ENCODE assay signal across 8 mouse cellular contexts in genomic region chr11:115490441-115491355, GRCm38 (mm10). TPM values are rescaled to one million over a fixed set of nuclear protein-coding genes. Genes with fewer than 3 reads are reported as not detected.
DNase-seq lines count a peak whose midpoint lies in the region; ATAC-seq and TF ChIP-seq lines count a peak whose summit lies in the region.

No protein-coding gene starts in this region.

- H3K27ac ChIP-seq in spleen, adult 2 months (ENCODE audit: insufficient read depth, low read length), result peak overlapping the region; percentile 80
- H3K27ac ChIP-seq in intestine, embryonic 14.5 days (ENCODE audit: low read depth), result peak overlapping the region; percentile 86
- 0 out of 2 replicates have a peak overlapping the region, but pooled peaks have one; percentile 79 for H3K27ac ChIP-seq in neural tube, embryonic 14.5 days (ENCODE audit: low read depth, low read length)

- peak; percentile 60 for DNase-seq in cerebellum, adult 9-11 months
- DNase-seq in cerebellum, adult 8-10 months, result no peak
- DNase-seq in spleen, adult 2 months (ENCODE audit: low read depth in 1 of 2, low spot score in 2 of 2), result no peak
- DNase-seq in spleen, postnatal 14 days (ENCODE audit: low spot score in 2 of 2), result no peak
- no peak for DNase-seq in intestine, embryonic 14.5 days (ENCODE audit: low spot score)
- DNase-seq in B cell, adult 2 months, result no peak
- no peak for DNase-seq in thymus, postnatal 4 days

- TF ChIP-seq CTCF in spleen, adult 2 months (IDR thresholded peaks at IDR 0.05; ENCODE audit: extremely low read depth, insufficient read depth, insufficient read length, insufficient replicate concordance), result no peak

- no peak for TF ChIP-seq POLR2A in spleen, adult 2 months (IDR thresholded peaks at IDR 0.05; ENCODE audit: low read depth, low read length)

- H3K4me3 ChIP-seq in spleen, adult 2 months (ENCODE audit: extremely low read depth, insufficient read depth, insufficient read length), result peak overlapping the region; percentile 80; the same call in 1 of the 2 replicates
- H3K4me3 ChIP-seq in intestine, embryonic 14.5 days (ENCODE audit: low read depth, low read length), result peak overlapping the region; percentile 72
- peak overlapping the region; percentile 59 for H3K4me3 ChIP-seq in neural tube, embryonic 14.5 days (ENCODE audit: low read depth, low read length)

- peak overlapping the region; percentile 69 for H3K9ac ChIP-seq in intestine, embryonic 14.5 days (ENCODE audit: low read length)
- peak overlapping the region; percentile 67 for H3K9ac ChIP-seq in neural tube, embryonic 14.5 days (replicated peaks; ENCODE audit: low read depth, low read length)

- no peaks in the 10 kb centered on the region for H3K9me3 ChIP-seq in intestine, embryonic 14.5 days (ENCODE audit: control insufficient read depth, low read length)
- H3K9me3 ChIP-seq in neural tube, embryonic 14.5 days (ENCODE audit: control insufficient read depth, low read length), result no peaks in the 10 kb centered on the region

- H3K36me3 ChIP-seq in spleen, adult 2 months (ENCODE audit: control insufficient read depth, insufficient read depth, low read length), result peaks cover 19% of the 10 kb centered on the region
- H3K36me3 ChIP-seq in intestine, embryonic 14.5 days (ENCODE audit: control insufficient read depth, insufficient read depth, low read length), result peaks cover 11% of the 10 kb centered on the region
- H3K36me3 ChIP-seq in neural tube, embryonic 14.5 days (ENCODE audit: control insufficient read depth, insufficient read depth, low read length), result peaks cover 4% of the 10 kb centered on the region

- ATAC-seq in intestine, embryonic 14.5 days (replicated peaks; ENCODE audit: low FRiP score, low TSS enrichment, low read depth), result peak; percentile 34
- ATAC-seq in neural tube, embryonic 14.5 days (ENCODE audit: low read depth), result peak; percentile 52

- no peaks in the 10 kb centered on the region for H3K27me3 ChIP-seq in spleen, adult 2 months (ENCODE audit: control insufficient read depth, insufficient read depth, low read length)
- H3K27me3 ChIP-seq in intestine, embryonic 14.5 days (replicated peaks; ENCODE audit: control insufficient read depth, insufficient read depth, low read length), result no peaks in the 10 kb centered on the region
- H3K27me3 ChIP-seq in neural tube, embryonic 14.5 days (ENCODE audit: control insufficient read depth, insufficient read depth, low read length), result no peaks in the 10 kb centered on the region

- H3K4me1 ChIP-seq in spleen, adult 2 months (ENCODE audit: control insufficient read depth, insufficient read depth, insufficient read length), result peaks cover 5% of the 10 kb centered on the region; the same call in 1 of the 2 replicates
- H3K4me1 ChIP-seq in intestine, embryonic 14.5 days (replicated peaks; ENCODE audit: control insufficient read depth, insufficient read depth, low read length), result peaks cover 3% of the 10 kb centered on the region; the same call in 1 of the 2 replicates
- peaks cover 11% of the 10 kb centered on the region; the same call in 1 of the 2 replicates for H3K4me1 ChIP-seq in neural tube, embryonic 14.5 days (ENCODE audit: control insufficient read depth, insufficient read depth, low read length)

- WGBS in spleen, adult 2 months, result 50% methylated on average over 25 of the region's 25 CpGs
- 25% methylated on average over 25 of the region's 25 CpGs for WGBS in intestine, embryonic 14.5 days
- 29% methylated on average over 25 of the region's 25 CpGs for WGBS in neural tube, embryonic 14.5 days

- H3K4me2 ChIP-seq in intestine, embryonic 14.5 days (ENCODE audit: low read length), result peak overlapping the region; percentile 88
- H3K4me2 ChIP-seq in neural tube, embryonic 14.5 days (ENCODE audit: low read depth, low read length), result peak overlapping the region; percentile 63

RNA-seq across cellular contexts. Expression of gene Nt5c, which starts 1.0 kb away (rescaled TPM):
- polyA plus RNA-seq in spleen, adult 2 months (2012; rRNA removed), result 59.1 and 73.6 TPM in 2 replicates
- 115 and 133 TPM in 2 replicates for polyA plus RNA-seq in intestine, embryonic 14.5 days (2014; fragmentation: Nextera tagmentation; extraction: Ambion mirVana)
- polyA plus RNA-seq in neural tube, embryonic 14.5 days (2014; fragmentation: Nextera tagmentation; extraction: Ambion mirVana), result 84.4 and 95.8 TPM in 2 replicates

RNA-seq across cellular contexts. Expression of gene Armc7, which starts 15.2 kb away (rescaled TPM):
- 31.0 and 40.3 TPM in 2 replicates for polyA plus RNA-seq in spleen, adult 2 months (2012; rRNA removed)
- polyA plus RNA-seq in intestine, embryonic 14.5 days (2014; fragmentation: Nextera tagmentation; extraction: Ambion mirVana), result 6.5 and 6.9 TPM in 2 replicates
- polyA plus RNA-seq in neural tube, embryonic 14.5 days (2014; fragmentation: Nextera tagmentation; extraction: Ambion mirVana), result 15.5 and 19.4 TPM in 2 replicates

RNA-seq across cellular contexts. Expression of gene Jpt1, which starts 23.5 kb away (rescaled TPM):
- polyA plus RNA-seq in spleen, adult 2 months (2012; rRNA removed), result 178 and 269 TPM in 2 replicates
- 573 and 633 TPM in 2 replicates for polyA plus RNA-seq in intestine, embryonic 14.5 days (2014; fragmentation: Nextera tagmentation; extraction: Ambion mirVana)
- 1,282 and 1,347 TPM in 2 replicates for polyA plus RNA-seq in neural tube, embryonic 14.5 days (2014; fragmentation: Nextera tagmentation; extraction: Ambion mirVana)

RNA-seq across cellular contexts. Expression of gene Slc16a5, which starts 28.4 kb away (rescaled TPM):
- polyA plus RNA-seq in spleen, adult 2 months (2012; rRNA removed), result 8.0 and 8.8 TPM in 2 replicates
- 1.9 and 2.5 TPM in 2 replicates for polyA plus RNA-seq in intestine, embryonic 14.5 days (2014; fragmentation: Nextera tagmentation; extraction: Ambion mirVana)
- polyA plus RNA-seq in neural tube, embryonic 14.5 days (2014; fragmentation: Nextera tagmentation; extraction: Ambion mirVana), result 0.15 TPM in 2 replicates

RNA-seq across cellular contexts. Expression of gene Sumo2, which starts 45.4 kb away (rescaled TPM):
- 25.8 and 28.3 TPM in 2 replicates for polyA plus RNA-seq in spleen, adult 2 months (2012; rRNA removed)
- 891 and 947 TPM in 2 replicates for polyA plus RNA-seq in intestine, embryonic 14.5 days (2014; fragmentation: Nextera tagmentation; extraction: Ambion mirVana)
- polyA plus RNA-seq in neural tube, embryonic 14.5 days (2014; fragmentation: Nextera tagmentation; extraction: Ambion mirVana), result 994 and 1,036 TPM in 2 replicates
